Mouse (Mus musculus) left cerebral cortex, adult 11 months (tissue): Measurements from ENCODE around the gene Frk.
"Not testable (repeated sequence)": the region's sequence is repeated elsewhere in the genome, so short reads cannot be mapped to it uniquely, and the experiment has no call there.

Experiments used
- DNase-seq: peaks from one replicate; pipeline ENCODE4 v3.0.0; 2022; ENCODE audit warnings: low spot score

Frk gene

DNA sequence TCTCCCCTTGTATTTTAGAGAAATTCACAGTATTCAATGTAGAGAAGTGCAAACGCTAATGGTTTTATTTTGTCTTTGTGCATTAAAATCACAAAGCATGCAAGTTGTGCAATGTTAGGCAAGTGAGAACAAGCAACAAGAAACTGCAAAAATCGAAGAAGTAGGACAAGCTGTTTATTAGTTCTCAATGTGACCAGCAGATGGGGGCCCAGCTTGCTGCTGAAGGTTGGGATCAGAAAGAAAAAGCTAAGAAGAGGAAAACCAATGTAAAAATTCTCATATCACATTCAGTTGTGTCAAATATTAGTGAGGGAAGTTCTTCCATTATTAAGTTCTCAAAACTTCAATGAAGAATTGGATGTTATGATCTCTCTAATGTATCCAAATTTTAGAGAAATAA, 134.0 kb downstream of the Frk start:
- no peak for DNase-seq

DNA sequence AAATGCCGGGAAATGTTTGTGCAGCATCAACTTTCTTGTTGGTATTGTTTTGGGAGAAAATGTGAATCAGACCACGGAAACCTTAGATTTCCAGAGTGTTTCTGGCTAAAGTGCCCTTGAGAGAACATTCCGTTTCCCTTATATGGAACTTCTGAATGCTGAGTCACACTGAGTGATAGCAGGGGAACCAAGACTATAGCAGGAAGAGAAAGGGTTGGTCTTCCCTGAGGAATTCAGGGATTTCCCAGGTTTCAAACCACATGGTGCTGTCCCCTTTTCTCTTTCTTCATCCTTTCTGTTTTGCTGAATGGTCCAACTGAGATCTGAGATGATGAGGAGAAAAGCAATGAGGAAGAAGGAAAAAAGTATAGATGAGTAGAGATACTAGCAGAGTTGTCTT, 135.3 kb downstream of the Frk start:
- no peak for DNase-seq

DNA sequence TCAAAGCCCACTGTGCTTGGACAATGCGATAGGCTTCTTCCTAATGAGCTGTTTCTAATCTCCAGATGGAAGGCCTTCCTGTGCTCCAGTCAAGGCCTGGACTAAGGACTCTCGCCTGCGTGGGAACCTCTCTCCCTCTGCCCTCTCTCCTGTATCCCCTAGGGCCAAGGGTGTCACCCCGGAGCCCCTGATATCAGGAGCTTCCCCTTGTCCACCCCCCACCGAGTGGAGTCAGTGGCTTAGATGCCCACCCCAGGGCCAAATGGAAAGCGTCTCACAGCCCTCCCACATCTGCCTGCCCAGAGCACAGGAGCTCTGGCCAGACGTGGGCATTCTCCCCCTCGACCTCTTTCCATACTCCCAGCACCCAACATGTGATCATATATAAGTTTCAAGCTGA, 137.3 kb downstream of the Frk start:
- not testable (repeated sequence) for DNase-seq

DNA sequence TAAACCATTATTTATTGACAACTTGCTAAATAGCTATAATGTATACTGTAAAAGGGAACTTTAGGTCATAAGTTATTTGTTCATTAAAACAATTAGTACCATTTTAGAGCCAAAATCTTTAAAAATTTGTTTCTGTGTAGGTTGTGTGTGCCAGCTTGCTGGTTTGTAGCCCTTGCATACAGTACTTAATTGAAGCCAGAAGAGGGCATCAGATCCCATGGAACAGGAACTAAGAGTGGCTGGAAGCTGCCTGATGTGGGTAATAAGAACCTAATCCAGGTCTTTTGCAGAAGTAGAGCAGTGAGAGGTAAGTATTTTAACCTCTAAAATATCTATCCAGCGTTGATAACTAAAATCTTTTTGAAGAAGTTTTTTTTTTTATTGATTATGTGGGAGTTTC, 155.0 kb downstream of the Frk start:
- no peak for DNase-seq
